Mouse (Mus musculus) hindbrain, embryonic 16.5 days (tissue): ENCODE measurements around the gene Wdhd1. TPM values are rescaled to one million over a fixed set of nuclear protein-coding genes. Genes with fewer than 3 reads are reported as not detected.

ENCODE experiments used
- ATAC-seq: fragments of 200-750 bp; cut with Nextera tagmentation; 2 replicates; pipeline ENCODE4 v1.8.0; 2017; ENCODE audit warnings: moderate TSS enrichment, moderate library complexity
- H3K27ac ChIP-seq: fragments of 300-500 bp; sonication (generic); 2 replicates; pipeline ENCODE4 v1.5.1; 2014; ENCODE audit warnings: low read depth, mild to moderate bottlenecking, control low read depth, low read length, moderate library complexity
- H3K27me3 ChIP-seq: fragments of 300-500 bp; sonication (generic); replicated peaks from 2 replicates; pipeline ENCODE4 v1.6.1; 2014; ENCODE audit warnings: low read length; ENCODE audit not compliant: control insufficient read depth, insufficient read depth
- H3K36me3 ChIP-seq: fragments of 300-500 bp; sonication (generic); 2 replicates; pipeline ENCODE4 v1.6.1; 2014; ENCODE audit warnings: mild to moderate bottlenecking, low read length, moderate library complexity, mixed read lengths; ENCODE audit not compliant: control insufficient read depth, insufficient read depth
- H3K4me1 ChIP-seq: fragments of 300-500 bp; sonication (generic); 2 replicates; pipeline ENCODE4 v1.6.1; 2014; ENCODE audit warnings: low read depth, low read length; ENCODE audit not compliant: control insufficient read depth, insufficient read depth
- H3K4me2 ChIP-seq: fragments of 300-500 bp; sonication (generic); 2 replicates; pipeline ENCODE4 v1.6.1; 2014; ENCODE audit warnings: mild to moderate bottlenecking, low read length, control low read depth, moderate library complexity
- H3K4me3 ChIP-seq: fragments of 300-500 bp; sonication (generic); 2 replicates; pipeline ENCODE4 v1.5.1; 2014; ENCODE audit warnings: mild to moderate bottlenecking, low read length, control low read depth, moderate library complexity
- H3K9ac ChIP-seq: fragments of 300-500 bp; sonication (generic); 2 replicates; pipeline ENCODE4 v1.6.1; 2014; ENCODE audit warnings: low read depth, mild to moderate bottlenecking, control low read depth, low read length, moderate library complexity
- H3K9me3 ChIP-seq: fragments of 300-500 bp; sonication (generic); 2 replicates; pipeline ENCODE4 v1.6.1; 2014; ENCODE audit warnings: mild to moderate bottlenecking, low read length, moderate library complexity; ENCODE audit not compliant: control insufficient read depth
- WGBS: fragments of 180-500 bp; shearing (Covaris S2); extraction: QIAGEN DNeasy Blood & Tissue Kit; methylation state at CpG from one replicate; pipeline ENCODE4 v1.1.7; 2014; 5-methylcytosine and 5-hydroxymethylcytosine counted together
- polyA plus RNA-seq: library from polyadenylated mRNA; unstranded; fragments of >200 nt; fragmentation: Nextera tagmentation; extraction: Ambion mirVana; gene quantifications from 2 replicates; pipeline ENCODE4 v1.2.1, GENCODE M21; 2015

Gene Wdhd1
- polyA plus RNA-seq, 1 experiment from 2014 or later = 12.8 TPM

GRCm38 (mm10) chr14:47205270-47205972 is 71.2 kb downstream of the Wdhd1 start:
- H3K9ac ChIP-seq = no peak overlapping the region
- 93% methylated on average over 5 of the region's 5 CpGs for WGBS

GRCm38 (mm10) chr14:47197340-47197739 is 79.3 kb downstream of the Wdhd1 start:
- WGBS = 80% methylated on average over 3 of the region's 3 CpGs
- no peak overlapping the region for H3K27ac ChIP-seq

More at GRCm38 (mm10) chr14:47205270-47205972, 71.2 kb downstream of the Wdhd1 start:
- H3K4me2 ChIP-seq = no peak overlapping the region
- H3K27me3 ChIP-seq = no peaks in the 10 kb centered on the region
- H3K36me3 ChIP-seq = no peaks in the 10 kb centered on the region
- H3K9me3 ChIP-seq = no peaks in the 10 kb centered on the region
- no peak overlapping the region for H3K4me3 ChIP-seq
- ATAC-seq = no peak
- no peaks in the 10 kb centered on the region for H3K4me1 ChIP-seq
- no peak overlapping the region for H3K27ac ChIP-seq

DNA sequence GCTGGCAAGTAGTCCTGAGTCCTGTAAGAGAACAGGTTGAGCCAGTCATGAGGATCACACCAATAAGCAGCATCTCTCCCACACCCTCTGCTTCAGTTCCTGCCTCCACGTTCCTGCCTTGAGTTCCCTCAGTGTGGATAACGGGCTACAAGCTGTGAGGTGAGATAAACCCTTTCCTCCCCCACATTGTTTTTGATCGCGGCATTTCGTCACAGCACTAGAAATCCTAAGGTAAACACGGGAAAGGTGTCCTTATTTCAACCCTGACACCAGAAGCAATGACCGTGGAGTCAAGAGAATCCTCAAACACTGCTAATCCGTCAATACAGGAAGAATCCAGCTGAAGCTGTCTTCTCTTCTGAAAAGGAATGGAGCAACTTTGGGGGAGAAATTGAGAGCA is 79.9 kb downstream of the Wdhd1 start:
- Histone ChIP-seq H3K27me3 (no peaks in the 10 kb centered on the region), H3K27ac (no peak overlapping the region), H3K9ac (no peak overlapping the region), H3K4me2 (no peak overlapping the region), H3K36me3 (no peaks in the 10 kb centered on the region), H3K9me3 (no peaks in the 10 kb centered on the region), H3K4me1 (no peaks in the 10 kb centered on the region), H3K4me3 (no peak overlapping the region)
- WGBS = 81% methylated on average over 8 of the region's 8 CpGs
- no peak for ATAC-seq

More at GRCm38 (mm10) chr14:47197340-47197739, 79.3 kb downstream of the Wdhd1 start:
- H3K9ac ChIP-seq = no peak overlapping the region
- H3K4me1 ChIP-seq = no peaks in the 10 kb centered on the region
- no peaks in the 10 kb centered on the region for H3K9me3 ChIP-seq
- no peak for ATAC-seq
- H3K4me2 ChIP-seq = no peak overlapping the region
- no peak overlapping the region for H3K4me3 ChIP-seq
- H3K27me3 ChIP-seq = no peaks in the 10 kb centered on the region
- no peaks in the 10 kb centered on the region for H3K36me3 ChIP-seq

- H3K9me3 ChIP-seq = no peaks in the 10 kb centered on the region
- H3K27me3 ChIP-seq = no peaks in the 10 kb centered on the region
- WGBS = 27% methylated on average over 4 of the region's 4 CpGs
- H3K4me2 ChIP-seq = no peak overlapping the region
- H3K4me1 ChIP-seq = no peaks in the 10 kb centered on the region
- no peak overlapping the region for H3K9ac ChIP-seq
- no peak overlapping the region for H3K4me3 ChIP-seq
- no peak overlapping the region for H3K27ac ChIP-seq
- H3K36me3 ChIP-seq = no peaks in the 10 kb centered on the region
- ATAC-seq = no peak
These were observed 82.6 kb downstream of the Wdhd1 start for GRCm38 (mm10) chr14:47194096-47194495.

DNA sequence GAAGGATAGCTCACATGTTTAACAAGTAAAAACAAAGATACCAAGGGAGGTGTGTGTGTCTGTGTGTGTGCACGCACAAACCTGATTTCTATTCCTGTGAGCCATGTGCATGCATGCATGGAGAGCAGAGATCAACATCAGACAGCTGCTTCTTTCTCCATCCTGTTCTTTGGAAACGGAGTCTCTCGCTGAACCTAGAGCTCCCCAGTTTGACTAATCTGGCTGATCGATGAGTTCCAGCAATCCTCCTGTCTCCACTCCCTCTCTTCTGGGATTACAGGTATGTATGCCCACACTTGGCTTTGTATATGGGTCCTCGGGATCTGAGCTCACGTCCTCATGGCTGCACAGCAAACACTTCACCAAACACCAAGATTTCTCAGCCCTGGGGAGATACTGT is 83.2 kb downstream of the Wdhd1 start:
- H3K9ac ChIP-seq = no peak overlapping the region

GRCm38 (mm10) chr14:47191861-47192260 is 84.8 kb downstream of the Wdhd1 start:
- Histone ChIP-seq H3K9ac (no peak overlapping the region), H3K9me3 (no peaks in the 10 kb centered on the region), H3K27me3 (peaks cover 8% of the 10 kb centered on the region), H3K4me2 (no peak overlapping the region), H3K36me3 (no peaks in the 10 kb centered on the region), H3K4me1 (peaks cover 5% of the 10 kb centered on the region), H3K4me3 (no peak overlapping the region), H3K27ac (no peak overlapping the region)
- WGBS = 54% methylated on average over 5 of the region's 5 CpGs
- ATAC-seq = no peak

More for the DNA sequence above, 83.2 kb downstream of the Wdhd1 start:
- Histone ChIP-seq H3K4me2 (no peak overlapping the region), H3K27me3 (peaks cover 1% of the 10 kb centered on the region), H3K36me3 (no peaks in the 10 kb centered on the region), H3K4me1 (peaks cover 3% of the 10 kb centered on the region), H3K9me3 (no peaks in the 10 kb centered on the region), H3K27ac (no peak overlapping the region), H3K4me3 (no peak overlapping the region)
- ATAC-seq = no peak
- 75% methylated on average over 6 of the region's 6 CpGs for WGBS

Other genes starting within 250 kb of the Wdhd1 start
- 5.5 and 6.3 TPM in 2 replicates for gene Gch1, start 87.4 kb downstream of the Wdhd1 start, polyA plus RNA-seq
- 1.7 and 2.6 TPM in 2 replicates for gene Socs4, start 74 bp upstream of the Wdhd1 start, polyA plus RNA-seq
- 38.8 and 49.0 TPM in 2 replicates for gene Mapk1ip1l, start 21.4 kb upstream of the Wdhd1 start, polyA plus RNA-seq
- 4.0 and 4.7 TPM in 2 replicates for gene Lgals3, start 90.9 kb upstream of the Wdhd1 start, polyA plus RNA-seq
- gene Dlgap5, start 141.6 kb upstream of the Wdhd1 start, polyA plus RNA-seq = 6.3 and 9.0 TPM in 2 replicates
- 33.6 and 35.5 TPM in 2 replicates for gene Fbxo34, start 173.6 kb upstream of the Wdhd1 start, polyA plus RNA-seq